Mouse (Mus musculus) CH12.LX (cell line): ENCODE data around the gene Mettl13.

Experiments
- CTCF ChIP-seq, 2 experiments: IDR thresholded peaks in 1 of 2; conservative IDR thresholded peaks in 1 of 2; 2 replicates each; pipeline ENCODE4 v1.5.1; 2011 to 2012; ENCODE audit warnings: low read depth in 2 of 2, low read length in 2 of 2, improper control_type of control experiment in 1 of 2, inconsistent platforms in 1 of 2, mild to moderate bottlenecking in 1 of 2, moderate library complexity in 1 of 2
- HCFC1 ChIP-seq: IDR thresholded peaks from 2 replicates; pipeline ENCODE4 v1.6.1; 2012; ENCODE audit warnings: low read depth, mild to moderate bottlenecking, inconsistent platforms, low read length, improper control_type of control experiment
- IRF4 ChIP-seq: IDR thresholded peaks from 2 replicates; pipeline ENCODE4 v1.6.1; 2014; ENCODE audit warnings: low read depth, mild to moderate bottlenecking, inconsistent platforms, low read length, improper control_type of control experiment
- POLR2A ChIP-seq: IDR thresholded peaks from 2 replicates; pipeline ENCODE4 v1.6.1; 2011; ENCODE audit warnings: low read depth, mild to moderate bottlenecking, improper control_type of control experiment, low read length
- TBP ChIP-seq: conservative IDR thresholded peaks from 2 replicates; pipeline ENCODE4 v1.6.1; 2011; ENCODE audit warnings: low read depth, low read length, improper control_type of control experiment
- ZC3H11A ChIP-seq: IDR thresholded peaks from 2 replicates; pipeline ENCODE4 v1.6.1; 2012; ENCODE audit warnings: low read depth, mild to moderate bottlenecking, inconsistent platforms, low read length, improper control_type of control experiment

DNA sequence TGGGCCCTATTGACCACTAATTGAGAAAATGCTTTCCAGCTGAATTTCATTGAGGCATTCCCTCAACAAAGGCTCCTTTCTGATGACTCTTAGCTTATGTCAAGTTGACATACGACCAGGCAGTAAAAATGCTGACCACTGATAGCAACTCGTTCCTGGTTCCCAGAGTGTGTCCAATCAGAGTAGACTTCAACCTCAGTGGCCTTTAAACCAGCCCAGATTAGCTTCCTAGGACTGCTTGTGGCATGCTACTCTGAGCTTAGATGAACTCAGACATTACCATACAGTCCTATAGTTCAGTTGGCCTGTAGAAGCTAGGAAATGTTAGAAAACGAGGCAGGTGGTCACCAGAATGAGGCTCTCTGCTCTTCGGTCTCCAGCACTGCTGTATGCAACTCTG, 16.0 kb downstream of the Mettl13 start:
- no peak for TF ChIP-seq IRF4
- TF ChIP-seq HCFC1, result no peak
- TF ChIP-seq CTCF (conservative IDR thresholded peaks at IDR 0.05 in 1 of 2, IDR thresholded peaks at IDR 0.05 in 1 of 2; ENCODE audit: low read depth in 2 of 2, low read length in 2 of 2), result no peak
- TF ChIP-seq ZC3H11A, result no peak
- TF ChIP-seq TBP, result no peak
- TF ChIP-seq POLR2A, result no peak
